Mouse (Mus musculus) forebrain, embryonic 15.5 days (tissue): Measurements from ENCODE around the gene Exoc3l2. TPM values are rescaled to one million over a fixed set of nuclear protein-coding genes. Genes with fewer than 3 reads are reported as not detected.
A peak's percentile ranks its signal among the peaks of the same experiment; 100 is the strongest.

Source experiments
- ATAC-seq: fragments of 200-750 bp; cut with Nextera tagmentation; replicated peaks from 2 replicates; pipeline ENCODE4 v1.8.0; 2017; ENCODE audit warnings: mild to moderate bottlenecking, moderate TSS enrichment, moderate library complexity
- H3K27ac ChIP-seq: fragments of 300-500 bp; sonication (generic); replicated peaks from 2 replicates; pipeline ENCODE4 v1.5.1; 2015; ENCODE audit warnings: mild to moderate bottlenecking, inconsistent platforms
- H3K27me3 ChIP-seq: fragments of 300-500 bp; sonication (generic); 2 replicates; pipeline ENCODE4 v1.6.1; 2015; ENCODE audit warnings: inconsistent platforms
- H3K36me3 ChIP-seq: fragments of 300-500 bp; sonication (generic); 2 replicates; pipeline ENCODE4 v1.6.1; 2015; ENCODE audit warnings: mild to moderate bottlenecking, inconsistent platforms
- H3K4me1 ChIP-seq: fragments of 300-500 bp; sonication (generic); 2 replicates; pipeline ENCODE4 v1.6.1; 2015; ENCODE audit warnings: inconsistent platforms
- H3K4me2 ChIP-seq: fragments of 300-500 bp; sonication (generic); replicated peaks from 2 replicates; pipeline ENCODE4 v1.6.1; 2015; ENCODE audit warnings: mild to moderate bottlenecking, inconsistent platforms
- H3K4me3 ChIP-seq: fragments of 300-500 bp; sonication (generic); 2 replicates; pipeline ENCODE4 v1.5.1; 2015; ENCODE audit warnings: mild to moderate bottlenecking, inconsistent platforms
- H3K9ac ChIP-seq: fragments of 300-500 bp; sonication (generic); replicated peaks from 2 replicates; pipeline ENCODE4 v1.6.1; 2015; ENCODE audit warnings: mild to moderate bottlenecking, inconsistent platforms
- H3K9me3 ChIP-seq: fragments of 300-500 bp; sonication (generic); 2 replicates; pipeline ENCODE4 v1.6.1; 2016; ENCODE audit warnings: inconsistent platforms
- WGBS: fragments of 180-500 bp; shearing (Covaris S2); methylation state at CpG from one replicate; pipeline ENCODE4 v1.1.7; 2015; ENCODE audit warnings: mixed read lengths; 5-methylcytosine and 5-hydroxymethylcytosine counted together
- polyA plus RNA-seq: library from polyadenylated mRNA; unstranded; fragments of >200 nt; fragmentation: Nextera tagmentation; extraction: Ambion mirVana; gene quantifications from 2 replicates; pipeline ENCODE4 v1.2.1, GENCODE M21; 2015

Exoc3l2 gene
- polyA plus RNA-seq, 1 experiment from 2014 or later: 0.17 TPM

DNA sequence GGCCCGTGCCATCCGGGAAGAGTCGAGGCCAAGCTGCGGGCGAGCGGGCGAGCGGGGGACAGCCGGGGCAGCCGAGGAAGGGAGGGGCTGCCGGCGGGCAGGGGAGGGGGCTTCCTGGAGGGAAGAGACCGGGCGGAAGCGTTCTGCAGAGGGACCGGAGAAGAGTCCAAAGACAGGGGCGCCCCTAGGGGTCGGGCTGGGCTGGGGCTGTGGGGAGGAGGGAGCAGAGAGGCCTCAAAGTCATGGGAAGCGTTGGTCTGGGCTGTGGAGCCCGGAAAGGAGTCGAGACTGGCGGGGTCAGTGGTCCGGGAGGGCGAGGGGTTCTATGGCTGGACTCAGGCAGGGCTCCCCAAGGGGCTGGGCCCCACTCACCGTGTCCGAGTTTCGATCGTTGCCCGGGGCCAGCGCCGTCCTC, 5.1 kb upstream of the Exoc3l2 start:
- peak; percentile 64 for ATAC-seq
- H3K9me3 ChIP-seq: no peaks in the 10 kb centered on the region
- H3K4me2 ChIP-seq: peak overlapping the region; percentile 95
- 0 out of 2 replicates have a peak, but pooled peaks cover 4% of the 10 kb centered on the region for H3K36me3 ChIP-seq
- under 1% methylated on average over 30 of the region's 31 CpGs for WGBS
- peak overlapping the region; percentile 88 for H3K27ac ChIP-seq
- peaks cover 26% of the 10 kb centered on the region for H3K4me1 ChIP-seq
- H3K4me3 ChIP-seq: peak overlapping the region; percentile 81
- H3K9ac ChIP-seq: peak overlapping the region; percentile 75
- H3K27me3 ChIP-seq: no peaks in the 10 kb centered on the region

DNA sequence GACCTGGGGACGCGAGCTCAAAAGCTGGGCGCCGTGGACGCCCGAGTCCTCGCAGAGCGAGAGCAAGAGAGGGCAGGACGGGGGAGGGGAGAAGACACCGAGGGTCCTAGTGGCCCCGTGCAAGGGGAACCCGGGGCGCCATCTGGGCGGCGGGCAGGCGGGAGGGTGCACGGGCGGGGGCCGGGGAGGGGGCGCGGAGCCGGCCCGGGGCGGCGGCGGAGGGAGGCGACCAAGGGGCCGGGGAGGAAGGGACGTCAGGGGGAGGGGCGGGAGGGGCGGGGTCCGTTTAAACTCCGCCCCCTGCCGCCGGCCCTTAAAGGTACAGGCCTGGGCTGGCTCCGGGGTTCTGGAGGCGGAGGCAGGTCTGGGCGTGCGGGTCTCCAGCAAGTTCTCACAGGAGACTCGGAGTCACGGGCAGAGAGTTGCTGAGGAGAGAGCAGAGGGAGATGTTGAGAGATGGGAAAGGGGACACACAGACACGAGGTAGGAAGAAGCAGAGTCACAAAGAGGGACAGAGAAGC, 4.5 kb upstream of the Exoc3l2 start, which contains the start of gene Mark4:
Gene Mark4, minus strand, starts transcription at position 231 of the 521 bp plus-strand sequence.
- H3K4me1 ChIP-seq: peaks cover 26% of the 10 kb centered on the region
- ATAC-seq: peak; percentile 88
- under 1% methylated on average over 40 of the region's 42 CpGs for WGBS
- H3K4me3 ChIP-seq: peak within 1 kb of the TSS; percentile 81
- peak within 1 kb of the TSS; percentile 95 for H3K4me2 ChIP-seq
- H3K36me3 ChIP-seq: 0 out of 2 replicates have a peak, but pooled peaks cover 4% of the 10 kb centered on the region
- peak within 1 kb of the TSS; percentile 75 for H3K9ac ChIP-seq
- H3K9me3 ChIP-seq: no peaks in the 10 kb centered on the region
- no peaks in the 10 kb centered on the region for H3K27me3 ChIP-seq
- H3K27ac ChIP-seq: peak within 1 kb of the TSS; percentile 88

DNA sequence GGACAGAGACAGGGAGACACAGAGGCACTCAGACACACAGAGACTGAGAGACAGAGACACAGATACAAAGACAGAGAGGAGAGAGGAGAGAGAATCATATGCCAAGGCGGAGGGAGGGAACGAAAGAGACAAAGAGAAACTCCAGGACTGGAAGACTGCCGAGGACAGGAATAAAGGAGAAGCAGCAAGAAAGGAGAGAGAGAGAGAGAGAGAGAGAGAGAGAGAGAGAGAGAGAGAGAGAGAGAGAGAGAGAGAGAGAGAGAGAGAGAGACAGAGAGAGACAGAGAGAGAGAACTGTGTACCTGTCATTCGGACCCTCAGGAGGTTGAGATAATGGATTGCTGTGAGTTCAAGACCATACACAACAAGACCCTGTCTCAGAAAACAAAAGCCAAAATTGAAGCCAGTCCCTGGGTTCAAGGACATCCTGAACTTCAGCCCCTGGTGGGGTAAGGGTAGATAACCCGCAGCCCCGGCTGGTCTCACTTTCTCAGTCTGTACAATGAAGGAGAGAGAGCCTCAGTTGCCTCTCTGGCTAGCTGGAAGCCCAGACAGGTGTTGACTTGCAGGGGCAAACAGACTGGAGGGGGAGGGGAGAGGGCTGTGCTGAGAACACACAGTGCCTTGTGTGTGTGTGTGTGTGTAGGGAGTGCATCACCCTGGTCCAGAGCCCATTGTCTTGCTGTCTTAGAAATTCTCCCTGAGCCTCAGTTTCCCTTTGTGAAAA, 3.8 kb upstream of the Exoc3l2 start:
- 18% methylated on average over 6 of the region's 6 CpGs for WGBS
- Histone ChIP-seq H3K27me3 (no peaks in the 10 kb centered on the region), H3K36me3 (0 out of 2 replicates have a peak, but pooled peaks cover 4% of the 10 kb centered on the region), H3K9me3 (no peaks in the 10 kb centered on the region), H3K4me2 (peak overlapping the region; percentile 95), H3K9ac (peak overlapping the region; percentile 75), H3K4me1 (peaks cover 26% of the 10 kb centered on the region), H3K27ac (peak overlapping the region; percentile 88), H3K4me3 (peak overlapping the region; percentile 81)
- ATAC-seq: no peak

DNA sequence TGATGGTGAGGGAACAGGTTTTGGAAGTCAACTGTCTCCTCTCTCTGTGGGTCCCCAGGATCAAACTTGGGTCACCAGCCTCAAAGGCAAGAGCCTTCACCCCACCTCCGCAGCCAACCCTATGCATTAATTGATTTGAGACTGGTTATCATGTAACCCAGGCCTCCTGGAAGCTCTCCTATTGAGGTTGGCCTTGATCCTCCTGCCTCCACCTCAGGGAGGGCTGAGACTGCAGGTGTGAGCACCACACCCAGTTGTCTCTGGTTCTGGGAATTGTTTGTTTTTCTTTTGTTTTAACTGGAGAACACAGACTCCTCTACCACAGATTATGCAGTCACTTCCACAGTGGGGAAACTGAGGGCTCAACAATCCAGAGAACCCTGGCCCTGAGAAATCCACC, 2.6 kb upstream of the Exoc3l2 start:
- Histone ChIP-seq H3K4me1 (peaks cover 26% of the 10 kb centered on the region), H3K36me3 (0 out of 2 replicates have a peak, but pooled peaks cover 4% of the 10 kb centered on the region), H3K9me3 (no peaks in the 10 kb centered on the region), H3K9ac (no peak overlapping the region), H3K27me3 (0 out of 2 replicates have a peak, but pooled peaks cover 5% of the 10 kb centered on the region), H3K4me3 (no peak overlapping the region), H3K27ac (no peak overlapping the region), H3K4me2 (no peak overlapping the region)
- ATAC-seq: no peak
- WGBS: 88% methylated on average over 1 of the region's 1 CpGs

DNA sequence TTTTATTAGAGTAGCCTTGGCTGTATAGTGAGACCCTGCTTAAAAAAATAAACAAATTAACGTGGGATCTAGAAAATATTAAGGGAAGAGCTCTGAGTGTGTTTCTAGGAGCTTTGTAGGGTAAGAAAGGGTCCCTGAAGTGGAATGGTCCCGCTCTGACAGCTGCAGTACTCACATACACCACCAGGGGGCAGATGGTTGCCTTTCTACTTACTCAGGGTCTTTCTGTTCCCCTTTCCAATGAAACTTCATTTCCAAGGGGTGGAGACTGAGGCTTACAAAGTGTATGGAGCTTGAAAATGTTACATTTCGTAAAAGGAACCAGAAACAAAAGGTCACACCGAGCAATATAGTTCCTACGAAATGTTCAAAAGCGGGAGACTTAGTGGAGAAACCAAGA, 1.6 kb upstream of the Exoc3l2 start:
- Histone ChIP-seq H3K4me3 (no peak overlapping the region; the same call in 1 of the 2 replicates), H3K27me3 (peaks cover 12% of the 10 kb centered on the region), H3K9me3 (no peaks in the 10 kb centered on the region), H3K4me2 (no peak overlapping the region), H3K36me3 (no peaks in the 10 kb centered on the region), H3K27ac (no peak overlapping the region), H3K9ac (no peak overlapping the region), H3K4me1 (peaks cover 20% of the 10 kb centered on the region)
- no peak for ATAC-seq
- 4% methylated on average over 6 of the region's 6 CpGs for WGBS

DNA sequence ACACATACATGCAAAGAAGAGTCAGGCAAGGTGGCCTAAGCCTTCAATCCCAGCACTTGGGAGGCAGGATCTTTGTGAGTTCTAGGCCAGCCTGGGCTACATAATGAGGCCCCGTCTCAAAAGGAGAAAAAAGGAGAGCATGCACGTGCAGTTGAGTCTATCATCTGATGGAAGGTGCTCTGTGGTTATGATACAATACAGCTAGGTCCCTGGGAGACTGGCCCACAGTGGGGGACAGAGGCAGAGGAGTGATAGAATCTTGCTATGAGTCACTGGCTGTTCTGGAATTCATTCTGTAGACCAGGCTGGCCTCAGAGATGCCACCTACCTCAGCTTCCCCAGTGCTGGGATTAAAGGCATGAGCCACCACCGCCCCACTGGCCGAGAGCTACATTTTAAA, 688 bp upstream of the Exoc3l2 start:
- Histone ChIP-seq H3K9ac (no peak overlapping the region), H3K27me3 (peaks cover 18% of the 10 kb centered on the region), H3K4me2 (no peak overlapping the region), H3K4me1 (peaks cover 10% of the 10 kb centered on the region), H3K36me3 (no peaks in the 10 kb centered on the region), H3K9me3 (no peaks in the 10 kb centered on the region), H3K27ac (no peak overlapping the region), H3K4me3 (no peak overlapping the region)
- ATAC-seq: no peak
- 70% methylated on average over 4 of the region's 4 CpGs for WGBS

DNA sequence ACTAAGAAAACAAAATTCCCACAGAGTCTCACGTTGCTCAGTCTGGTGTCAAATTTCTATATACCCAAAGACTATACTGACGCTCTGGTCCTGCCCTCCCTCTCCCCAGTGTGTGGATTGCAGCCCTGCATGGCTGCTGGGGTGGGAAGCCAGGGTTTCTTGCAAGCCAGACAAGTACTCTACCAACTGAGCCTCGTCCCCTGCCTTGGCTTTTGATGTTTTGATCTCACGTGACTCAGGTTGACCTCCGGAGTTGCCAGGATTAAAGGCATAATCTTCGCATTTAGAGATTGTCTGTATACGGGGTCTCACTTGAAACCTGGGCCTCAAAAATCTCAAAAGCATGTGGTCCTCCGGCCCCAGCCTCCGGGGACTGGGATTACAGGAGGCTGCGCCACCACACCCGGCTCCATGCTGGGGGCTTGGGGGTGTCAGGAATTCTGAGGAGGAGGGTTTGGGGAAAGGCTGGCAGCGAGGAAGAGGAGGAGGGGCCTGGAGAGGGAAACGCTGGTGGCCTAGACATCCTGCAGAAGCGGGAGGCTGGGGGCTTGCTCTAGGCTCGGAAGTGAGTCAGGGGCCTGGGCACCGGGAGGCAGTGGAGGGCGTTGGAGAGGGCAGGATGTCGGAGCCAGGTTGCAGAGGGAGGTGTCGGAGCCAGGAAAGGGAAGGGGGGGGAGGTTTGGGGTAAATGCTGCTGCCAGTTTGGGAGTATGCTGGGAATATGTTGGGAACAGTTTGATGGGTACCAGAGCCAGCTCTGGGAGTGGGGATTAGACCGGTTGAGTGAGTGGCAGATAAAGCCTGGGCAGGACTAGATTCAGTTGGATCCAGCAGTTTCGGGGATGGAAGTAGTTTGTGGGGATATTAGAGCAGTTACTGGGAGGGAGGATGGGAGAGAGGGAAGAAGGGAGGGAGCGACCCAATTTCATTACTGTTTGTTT, 1.5 kb downstream of the Exoc3l2 start:
- H3K27me3 ChIP-seq: peaks cover 35% of the 10 kb centered on the region
- H3K9me3 ChIP-seq: no peaks in the 10 kb centered on the region
- H3K4me2 ChIP-seq: peak overlapping the region; percentile 16; the same call in 1 of the 2 replicates
- H3K9ac ChIP-seq: 0 out of 2 replicates have a peak overlapping the region, but pooled peaks have one; percentile 3
- whole genome bisulfite sequencing: 6% methylated on average over 22 of the region's 22 CpGs
- no peak overlapping the region for H3K27ac ChIP-seq
- H3K4me1 ChIP-seq: peaks cover 3% of the 10 kb centered on the region
- peak overlapping the region; percentile 9; the same call in 1 of the 2 replicates for H3K4me3 ChIP-seq
- peak; percentile 24; the same call in 1 of the 2 replicates for ATAC-seq
- no peaks in the 10 kb centered on the region for H3K36me3 ChIP-seq

DNA sequence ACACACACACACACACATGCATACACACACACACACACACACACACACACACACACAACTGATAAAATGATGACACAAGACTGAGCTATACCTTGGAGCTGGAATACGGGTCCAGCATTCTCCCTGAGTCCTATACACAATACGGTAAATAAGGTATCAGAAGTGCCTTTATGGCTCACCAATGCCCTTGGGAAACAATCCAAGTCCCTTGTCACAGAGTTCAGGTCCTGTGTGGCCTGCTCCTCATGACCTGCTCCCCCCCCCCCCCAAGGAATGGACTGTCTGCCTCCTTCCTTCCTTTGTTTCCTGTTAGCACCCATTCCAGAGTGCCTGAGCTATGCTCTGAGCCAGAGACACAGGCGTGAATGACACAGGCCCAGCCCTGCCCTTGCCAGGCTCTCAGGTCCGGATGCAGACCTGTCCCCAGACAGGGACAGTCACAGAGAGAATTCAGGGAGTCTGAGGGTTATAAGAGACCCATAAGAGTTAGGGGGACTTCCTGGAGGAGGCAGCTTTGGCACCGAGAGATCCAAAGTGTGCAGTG, 3.5 kb downstream of the Exoc3l2 start:
- Histone ChIP-seq H3K9ac (no peak overlapping the region), H3K27me3 (peaks cover 54% of the 10 kb centered on the region), H3K4me2 (no peak overlapping the region), H3K27ac (no peak overlapping the region), H3K4me3 (no peak overlapping the region), H3K4me1 (no peaks in the 10 kb centered on the region), H3K9me3 (no peaks in the 10 kb centered on the region), H3K36me3 (no peaks in the 10 kb centered on the region)
- 63% methylated on average over 5 of the region's 5 CpGs for WGBS
- ATAC-seq: no peak

DNA sequence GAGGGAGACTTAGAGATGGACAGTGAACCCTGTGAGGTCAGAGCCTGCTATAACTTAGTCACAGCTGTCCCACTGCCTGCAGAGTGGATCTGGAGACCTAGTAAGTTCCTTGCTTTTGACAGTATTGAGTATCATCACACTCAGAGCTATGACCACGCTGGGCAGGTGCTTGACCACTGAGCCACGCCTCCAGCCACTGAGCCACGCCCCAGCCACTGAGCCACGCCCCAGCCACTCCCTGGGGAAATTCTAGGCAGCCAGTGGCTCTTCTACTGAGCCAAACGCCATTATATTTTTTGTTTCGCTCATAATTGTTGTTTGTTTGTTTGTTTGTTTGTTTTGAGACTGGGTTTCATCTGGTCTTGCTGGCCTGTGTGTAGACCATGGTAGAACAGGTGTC, 4.5 kb downstream of the Exoc3l2 start:
- WGBS: 40% methylated on average over 6 of the region's 6 CpGs
- H3K4me1 ChIP-seq: no peaks in the 10 kb centered on the region
- no peak overlapping the region for H3K4me2 ChIP-seq
- H3K36me3 ChIP-seq: no peaks in the 10 kb centered on the region
- H3K9ac ChIP-seq: no peak overlapping the region
- peaks cover 63% of the 10 kb centered on the region for H3K27me3 ChIP-seq
- H3K4me3 ChIP-seq: no peak overlapping the region
- H3K27ac ChIP-seq: no peak overlapping the region
- ATAC-seq: no peak
- no peaks in the 10 kb centered on the region for H3K9me3 ChIP-seq

DNA sequence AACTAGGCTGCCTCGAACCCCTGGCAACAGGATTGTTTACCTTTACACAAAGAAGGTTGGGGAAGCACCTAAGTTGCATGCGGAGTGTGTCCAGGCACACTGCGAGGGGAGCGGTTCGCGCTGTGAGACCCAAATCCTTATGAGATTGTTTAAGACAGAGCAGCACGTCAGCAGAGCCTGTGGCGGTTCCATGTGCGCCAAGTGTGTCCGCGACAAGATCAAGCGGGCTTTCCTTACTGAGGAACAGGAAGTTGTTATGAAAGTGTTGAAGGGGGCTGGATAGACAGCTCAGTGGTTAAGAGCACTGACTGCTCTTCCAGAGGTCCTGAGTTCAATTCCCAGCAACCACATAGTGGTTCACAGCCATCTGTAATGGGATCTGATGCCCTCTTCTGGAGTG, 5.1 kb downstream of the Exoc3l2 start:
- H3K4me1 ChIP-seq: no peaks in the 10 kb centered on the region
- H3K9me3 ChIP-seq: no peaks in the 10 kb centered on the region
- ATAC-seq: no peak
- no peaks in the 10 kb centered on the region for H3K36me3 ChIP-seq
- no peak overlapping the region for H3K4me2 ChIP-seq
- no peak overlapping the region for H3K9ac ChIP-seq
- H3K27ac ChIP-seq: no peak overlapping the region
- peaks cover 70% of the 10 kb centered on the region for H3K27me3 ChIP-seq
- 71% methylated on average over 12 of the region's 12 CpGs for WGBS
- no peak overlapping the region for H3K4me3 ChIP-seq

DNA sequence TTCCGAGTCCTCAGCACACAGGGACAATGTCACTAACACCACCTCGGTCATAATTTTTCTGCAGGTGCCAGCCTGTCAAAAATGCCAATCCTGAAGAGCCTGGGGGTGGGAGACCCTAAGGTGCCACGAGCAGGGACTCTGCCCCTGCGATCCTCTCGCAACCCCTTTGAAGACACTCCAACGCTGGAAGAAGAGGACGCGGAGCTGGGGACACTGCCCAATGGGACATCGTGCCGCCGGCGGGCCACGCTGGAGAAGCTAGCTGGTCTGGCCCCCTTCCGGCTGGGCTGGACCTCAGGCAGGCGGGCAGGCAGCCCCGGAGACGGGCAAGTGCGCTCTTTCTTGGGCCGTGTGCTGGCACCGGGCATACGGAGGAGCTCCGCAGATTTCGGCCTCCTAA, 6.3 kb downstream of the Exoc3l2 start:
- Histone ChIP-seq H3K27me3 (peaks cover 75% of the 10 kb centered on the region), H3K9me3 (no peaks in the 10 kb centered on the region), H3K4me2 (no peak overlapping the region), H3K9ac (no peak overlapping the region), H3K36me3 (no peaks in the 10 kb centered on the region), H3K27ac (no peak overlapping the region), H3K4me1 (peaks cover 7% of the 10 kb centered on the region; the same call in 1 of the 2 replicates), H3K4me3 (no peak overlapping the region)
- ATAC-seq: no peak
- WGBS: 21% methylated on average over 23 of the region's 23 CpGs
